Mouse (Mus musculus) adrenal gland, postnatal 36 days (tissue): ENCODE data around the gene Ankrd44. TPM values are rescaled to one million over a fixed set of nuclear protein-coding genes. Genes with fewer than 3 reads are reported as not detected.
"Not testable (repeated sequence)": the region's sequence is repeated elsewhere in the genome, so short reads cannot be mapped to it uniquely, and the experiment has no call there.

Experiments
- DNase-seq, 2 experiments: peaks; one replicate each; pipeline ENCODE4 v3.0.0; 2021; ENCODE audit warnings: mixed read lengths in 1 of 2
- long read RNA-seq, 2 experiments: library from polyadenylated mRNA; stranded (forward); transcript quantifications; one replicate each; pipeline ENCODE4 v2.0.0; 2021; ENCODE audit warnings: borderline sequencing depth in 2 of 2
- total RNA-seq, 2 experiments: library from RNA; stranded (reverse); gene quantifications; 2 replicates each; pipeline ENCODE4 v1.2.3; 2021

Ankrd44 gene
- total RNA-seq: 10 to 100 TPM; 15.6 to 17.1 TPM
- long read RNA-seq, experiment 1, partial matches to known transcripts: 0 of 1 reads
- long read RNA-seq, experiment 1, other reads (novel, unspliced or antisense): 0 of 1 reads
- long read RNA-seq, experiment 2: 0 reads

GRCm38 (mm10) chr1:54925971-54926771 is at the start of gene Ankrd44:
TSS of gene Ankrd44 (minus strand) at chr1:54926387.
- peak; percentile 87 to 93 for DNase-seq

- DNase-seq: no peak
Measured at GRCm38 (mm10) chr1:54971687-54972404, 45.7 kb upstream of the Ankrd44 start.

- no peak for DNase-seq
Measured at GRCm38 (mm10) chr1:54966858-54967257, 40.7 kb upstream of the Ankrd44 start.

GRCm38 (mm10) chr1:54965159-54965995 is 39.2 kb upstream of the Ankrd44 start:
- DNase-seq: no peak

GRCm38 (mm10) chr1:54961724-54962123 is 35.5 kb upstream of the Ankrd44 start:
- DNase-seq: no peak

- no peak for DNase-seq
Measured at GRCm38 (mm10) chr1:54960613-54961165, 34.5 kb upstream of the Ankrd44 start.

GRCm38 (mm10) chr1:54958525-54958924 is 32.3 kb upstream of the Ankrd44 start:
- DNase-seq: no peak

- DNase-seq: not testable (repeated sequence)
Measured at GRCm38 (mm10) chr1:54956995-54957394, 30.8 kb upstream of the Ankrd44 start.

GRCm38 (mm10) chr1:54954856-54955255 is 28.7 kb upstream of the Ankrd44 start:
- no peak for DNase-seq

- DNase-seq: no peak
Measured at GRCm38 (mm10) chr1:54944648-54945047, 18.5 kb upstream of the Ankrd44 start.

GRCm38 (mm10) chr1:54935466-54935865 is 9.3 kb upstream of the Ankrd44 start:
- DNase-seq: no peak

- no peak for DNase-seq
Measured at GRCm38 (mm10) chr1:54934911-54935310, 8.7 kb upstream of the Ankrd44 start.

- no peak for DNase-seq
Measured at GRCm38 (mm10) chr1:54933646-54934045, 7.5 kb upstream of the Ankrd44 start.

GRCm38 (mm10) chr1:54932456-54933115 is 6.4 kb upstream of the Ankrd44 start:
- DNase-seq: no peak

GRCm38 (mm10) chr1:54931231-54931630 is 5.0 kb upstream of the Ankrd44 start:
- no peak for DNase-seq

GRCm38 (mm10) chr1:54930670-54931200 is 4.5 kb upstream of the Ankrd44 start:
- no peak for DNase-seq

GRCm38 (mm10) chr1:54925451-54925934 is 694 bp downstream of the Ankrd44 start:
- DNase-seq: peak; percentile 15 to 45

GRCm38 (mm10) chr1:54924760-54925159 is 1.4 kb downstream of the Ankrd44 start:
- DNase-seq: no peak

GRCm38 (mm10) chr1:54924309-54924685 is 1.9 kb downstream of the Ankrd44 start:
- DNase-seq: no peak

- DNase-seq: no peak
Measured at GRCm38 (mm10) chr1:54923366-54924308, 2.5 kb downstream of the Ankrd44 start.
